Mouse (Mus musculus) G1E-ER4 (cell line): ENCODE measurements around the gene Macrod2. TPM values are rescaled to one million over a fixed set of nuclear protein-coding genes. Genes with fewer than 3 reads are reported as not detected.

Experiments used
- GATA1 ChIP-seq: IDR thresholded peaks from one replicate; pipeline ENCODE4 v1.8.0; 2012; ENCODE audit warnings: low read length, inconsistent platforms
- polyA plus RNA-seq: library from polyadenylated mRNA; stranded (reverse); fragments of >175 nt; gene quantifications from 2 replicates; pipeline ENCODE4 v1.2.3, GENCODE M21; 2012

The Macrod2 gene
- polyA plus RNA-seq, 1 experiment: not detected

DNA sequence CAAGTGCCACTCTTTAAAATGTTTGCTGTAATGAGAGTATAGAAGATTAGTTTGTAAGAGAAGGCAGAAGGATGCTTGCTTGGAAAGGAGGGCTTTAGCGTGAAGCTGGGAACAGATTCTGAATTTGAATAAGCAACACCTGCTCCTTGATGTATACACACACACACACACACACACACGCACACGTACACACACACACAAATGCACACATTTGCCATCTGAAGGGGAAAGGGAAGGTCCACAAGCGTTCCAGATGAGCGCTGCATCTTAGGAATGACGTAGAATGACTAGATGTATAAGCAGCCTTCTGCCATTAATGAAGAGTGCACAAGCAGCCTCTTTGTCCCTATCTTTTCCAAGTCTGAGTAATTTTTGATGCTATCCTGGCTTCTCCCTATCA is 1660.5 kb downstream of the Macrod2 start:
- no peak for TF ChIP-seq GATA1

DNA sequence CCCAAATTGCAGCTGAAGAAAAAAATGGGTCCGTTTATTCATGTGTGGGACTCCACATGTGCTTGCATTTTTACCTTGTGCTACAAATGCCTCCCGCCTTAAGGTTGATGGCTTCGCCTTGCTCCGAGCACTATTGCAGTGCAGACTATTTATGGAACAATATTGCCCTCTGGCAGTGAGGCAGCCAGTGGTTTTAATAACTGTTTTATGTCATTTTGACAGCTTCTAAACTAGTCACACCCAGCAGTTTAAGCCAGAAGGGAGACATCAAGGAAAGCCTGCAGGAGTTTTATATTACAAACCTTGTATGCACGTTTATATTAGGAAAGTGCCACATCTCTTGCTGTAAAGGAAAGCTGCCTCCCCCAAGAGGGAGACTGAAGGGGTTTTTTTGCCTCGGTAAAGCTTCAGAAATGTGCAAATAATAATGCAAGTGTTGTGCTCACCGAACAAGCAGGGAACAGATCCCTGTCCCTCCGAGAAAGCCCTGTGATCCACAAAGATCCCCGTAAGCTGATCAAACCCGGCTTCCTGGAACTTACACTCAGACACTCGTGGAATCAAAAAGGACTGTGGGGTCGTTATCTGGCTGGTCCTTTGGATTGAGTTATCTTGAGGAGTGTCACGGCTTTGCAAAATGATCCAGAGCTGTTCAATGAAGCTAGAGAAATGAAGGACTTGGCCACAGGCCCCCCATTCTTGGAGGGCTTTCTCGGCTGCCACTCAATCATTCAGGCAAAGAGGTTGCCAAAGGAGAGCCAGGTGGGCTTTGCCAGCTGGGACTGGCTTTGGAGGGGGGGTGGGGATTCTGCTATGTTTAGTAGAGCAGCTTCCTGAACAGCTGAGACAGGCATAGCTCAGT is 1663.0 kb downstream of the Macrod2 start:
- no peak for TF ChIP-seq GATA1

- no peak for TF ChIP-seq GATA1
These were observed 1663.6 kb downstream of the Macrod2 start for GRCm38 (mm10) chr2:142058751-142059090.

DNA sequence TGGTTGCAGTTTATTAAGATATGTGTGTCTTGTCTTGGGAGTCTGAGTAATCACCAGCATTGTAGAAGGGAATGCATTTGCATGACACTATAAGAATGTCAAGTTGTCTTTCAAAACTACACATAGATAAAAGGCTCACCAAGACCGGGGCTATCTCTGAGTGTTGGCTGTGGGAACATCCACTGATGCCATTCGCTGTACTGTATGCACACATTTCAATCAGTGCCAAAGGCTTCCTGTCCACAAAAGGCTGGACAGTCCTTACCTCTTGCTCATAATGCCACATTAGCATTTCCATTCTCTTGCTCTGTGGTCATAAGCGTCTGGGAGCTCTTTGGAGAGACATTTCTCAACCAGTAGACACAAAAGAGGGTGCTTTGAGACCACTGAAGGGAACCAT is 1713.8 kb downstream of the Macrod2 start:
- no peak for TF ChIP-seq GATA1

DNA sequence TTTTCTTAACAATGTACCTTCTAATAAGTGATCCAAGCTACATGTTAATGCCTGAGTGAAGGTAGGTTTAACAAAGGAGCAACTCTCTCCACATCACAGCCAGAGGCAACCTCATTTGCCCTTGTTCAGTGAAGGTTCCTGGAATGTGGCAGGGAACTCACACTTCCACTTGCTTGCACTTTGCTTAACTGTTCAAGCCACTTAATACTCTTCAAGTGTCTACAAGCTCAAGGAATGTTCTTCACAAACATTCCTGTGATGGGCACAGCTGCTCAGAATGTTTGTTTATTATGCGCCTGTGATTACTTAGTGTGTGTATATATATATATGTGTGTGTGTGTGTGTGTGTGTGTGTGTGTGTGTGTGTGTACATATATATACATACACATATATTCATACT is 1721.5 kb downstream of the Macrod2 start:
- no peak for TF ChIP-seq GATA1

DNA sequence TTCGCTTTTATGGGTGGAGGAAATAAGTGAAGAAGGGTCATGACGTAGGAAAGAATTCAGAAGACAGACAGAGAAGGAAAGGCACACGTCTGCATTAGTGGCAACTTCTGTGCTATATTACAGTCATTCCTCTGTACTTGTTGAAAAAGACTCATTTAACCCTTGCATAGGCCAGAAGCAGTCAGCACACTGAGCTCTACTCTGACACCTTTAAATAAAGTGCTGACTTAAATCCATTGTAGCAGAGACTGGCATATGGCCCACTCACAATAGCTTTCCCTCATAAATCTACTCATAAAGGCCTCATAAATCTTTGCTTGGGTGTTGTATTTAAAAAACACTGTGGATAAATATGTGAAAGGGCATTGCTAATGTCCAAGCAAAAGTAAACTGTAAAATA is 1733.0 kb downstream of the Macrod2 start:
- no peak for TF ChIP-seq GATA1

DNA sequence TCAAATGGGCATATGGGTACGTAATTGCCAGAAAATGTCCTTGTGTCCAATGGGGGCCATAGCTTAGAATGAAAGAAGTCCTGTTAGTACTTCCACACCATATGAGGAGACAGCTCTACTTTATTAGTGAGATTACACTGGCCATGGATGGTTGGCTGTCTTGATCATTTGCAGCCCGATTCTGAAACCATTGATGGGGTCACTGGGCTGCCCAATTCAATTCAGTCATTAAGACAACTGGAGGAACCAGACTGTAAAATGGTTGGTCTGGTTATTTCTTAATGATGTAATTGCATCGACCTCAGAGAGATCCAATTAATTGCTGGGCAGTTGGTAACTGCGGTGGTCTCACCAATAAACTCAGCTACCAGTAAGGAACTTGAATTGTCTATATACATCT is 1734.1 kb downstream of the Macrod2 start:
- TF ChIP-seq GATA1: no peak

DNA sequence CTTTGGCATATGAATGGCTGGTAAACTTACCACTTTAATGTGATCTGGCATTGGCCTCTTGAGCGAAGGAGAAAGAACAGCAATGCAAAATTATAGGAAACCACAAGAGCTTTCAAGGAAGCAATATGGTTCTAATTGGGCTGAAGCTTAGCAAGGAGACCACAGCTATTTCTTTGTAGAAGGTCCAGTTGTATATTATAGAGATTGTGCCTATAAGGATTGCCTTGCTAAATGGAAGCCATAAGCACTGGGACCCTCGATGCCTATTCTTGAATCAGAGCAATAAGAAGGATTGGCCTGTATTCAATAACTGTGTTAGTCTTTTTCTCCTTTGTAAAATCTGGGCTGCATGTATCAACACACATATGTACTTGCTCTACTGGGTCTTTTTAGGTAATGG is 1754.2 kb downstream of the Macrod2 start:
- no peak for TF ChIP-seq GATA1

DNA sequence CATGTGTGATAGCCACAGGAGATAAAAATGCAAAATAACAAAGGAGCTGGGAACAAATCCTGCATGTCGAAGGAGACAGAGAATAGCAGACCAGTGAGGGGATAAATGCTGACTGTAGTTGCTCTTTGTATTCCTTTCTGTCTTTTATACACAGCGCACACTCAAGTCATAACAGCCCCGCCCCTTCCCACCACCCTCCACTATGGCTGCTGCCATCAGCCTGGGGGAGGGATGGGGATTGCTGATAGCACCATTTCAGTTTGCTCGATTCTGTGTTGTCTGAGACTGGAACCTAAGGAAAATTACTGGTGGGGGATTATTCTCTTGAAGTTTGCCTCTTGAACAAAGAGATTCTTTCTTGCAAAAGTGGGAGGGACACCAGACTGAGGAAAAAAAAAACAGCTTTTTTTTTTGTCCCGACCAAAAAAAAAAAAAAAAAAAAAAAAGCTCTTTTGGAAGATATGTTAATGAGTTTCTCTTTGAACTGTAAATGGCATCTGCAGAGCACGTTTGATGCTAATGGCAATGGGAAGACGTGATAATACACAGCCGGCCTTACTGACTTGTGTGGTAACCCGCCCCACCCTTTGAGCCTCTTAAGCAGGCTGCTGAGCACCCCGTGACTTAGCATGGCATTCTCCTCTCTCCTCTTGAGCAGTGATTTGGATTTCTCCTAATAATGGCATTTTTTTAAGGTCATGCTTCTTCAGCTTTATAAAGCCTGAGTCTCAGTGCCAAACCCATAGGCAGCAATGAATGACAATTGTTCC is 1768.6 kb downstream of the Macrod2 start:
- TF ChIP-seq GATA1: no peak

DNA sequence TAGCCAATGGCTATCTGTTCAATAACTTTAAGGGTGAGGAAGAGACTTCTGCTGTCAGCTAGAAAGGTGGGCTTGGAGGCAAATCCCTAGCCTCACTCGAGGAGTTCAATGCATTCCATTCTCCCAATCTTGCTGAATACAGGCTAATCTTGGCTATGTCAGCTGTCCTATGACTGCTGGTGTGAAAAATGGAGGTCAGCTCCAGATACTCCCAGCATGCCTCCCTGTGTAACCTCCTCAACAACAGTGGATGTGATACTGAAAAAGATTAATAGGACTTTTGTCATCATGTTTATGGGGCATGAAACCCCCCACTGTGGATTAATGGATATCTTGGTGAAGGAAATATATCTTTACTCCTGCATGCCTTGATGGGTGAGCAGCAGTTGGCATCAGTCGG is 1774.5 kb downstream of the Macrod2 start:
- no peak for TF ChIP-seq GATA1

- TF ChIP-seq GATA1: no peak
These were observed 1777.6 kb downstream of the Macrod2 start for GRCm38 (mm10) chr2:142172706-142173105.

GRCm38 (mm10) chr2:142174039-142174438 is 1778.9 kb downstream of the Macrod2 start:
- TF ChIP-seq GATA1: no peak

GRCm38 (mm10) chr2:142186922-142187321 is 1791.8 kb downstream of the Macrod2 start:
- TF ChIP-seq GATA1: no peak

GRCm38 (mm10) chr2:142187428-142187827 is 1792.3 kb downstream of the Macrod2 start:
- TF ChIP-seq GATA1: no peak

DNA sequence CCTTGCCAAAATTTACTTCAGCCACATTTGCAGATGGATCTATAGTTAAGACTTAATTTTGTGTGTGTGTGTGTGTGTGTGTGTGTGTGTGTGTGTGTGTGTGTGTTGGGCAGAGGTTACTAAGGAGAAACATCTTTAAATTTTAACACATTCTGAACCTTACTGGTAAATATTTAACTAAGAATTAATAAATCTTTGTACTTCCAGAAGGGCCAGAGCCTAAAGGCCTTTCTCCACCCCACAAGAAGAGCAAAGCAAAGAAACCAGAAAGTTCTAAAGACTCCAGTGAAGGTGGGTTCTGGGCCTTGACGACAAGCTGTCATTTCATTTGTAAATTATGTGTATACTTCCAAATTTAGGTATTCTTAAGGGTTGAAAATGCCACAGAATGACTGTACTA is 1822.3 kb downstream of the Macrod2 start:
- TF ChIP-seq GATA1: no peak

DNA sequence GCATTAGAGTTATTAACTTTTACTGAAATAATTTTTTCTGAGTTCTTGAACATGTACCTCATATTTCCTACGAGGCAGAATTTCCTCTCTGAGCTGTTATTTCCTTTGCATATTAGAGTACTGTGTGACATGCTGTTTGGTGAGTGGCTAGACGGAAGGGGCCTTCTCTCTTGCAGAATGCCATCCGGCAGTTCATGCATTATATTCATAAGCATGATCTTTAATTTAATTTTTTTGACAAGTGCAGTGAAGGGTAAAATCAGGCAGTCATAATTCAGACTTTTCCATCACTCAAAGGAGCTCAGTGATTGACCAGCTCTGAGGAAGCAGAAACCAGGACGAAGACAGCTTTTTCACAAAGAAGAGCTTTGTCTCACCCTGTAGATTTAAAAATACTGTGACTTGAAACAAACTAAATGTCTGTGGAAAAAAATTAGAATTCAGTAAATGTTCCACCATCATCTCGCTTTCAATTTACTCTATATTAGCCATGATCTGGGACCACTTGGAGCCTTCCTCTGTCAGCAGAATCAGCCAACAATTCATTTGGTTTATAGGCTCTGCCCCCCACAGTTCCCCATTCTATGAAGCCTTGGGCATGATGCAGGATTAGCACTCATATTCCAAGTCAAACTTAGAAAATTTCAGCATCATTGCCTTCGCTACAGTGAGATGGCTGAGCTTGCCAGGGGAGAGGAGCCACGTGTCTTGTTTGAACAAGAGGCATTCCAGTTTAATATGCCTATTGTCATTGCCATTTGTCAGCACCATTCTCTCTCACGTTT is 1827.2 kb downstream of the Macrod2 start:
- TF ChIP-seq GATA1: no peak
